Mouse (Mus musculus) heart, postnatal 0 days (tissue): Measurements from ENCODE around the gene Grik5. TPM values are rescaled to one million over a fixed set of nuclear protein-coding genes. Genes with fewer than 3 reads are reported as not detected.

Source experiments
- ATAC-seq: fragments of 200-750 bp; cut with Nextera tagmentation; 2 replicates; pipeline ENCODE4 v1.8.0; 2017; ENCODE audit warnings: low read depth, moderate number of reproducible peaks, moderate library complexity; ENCODE audit not compliant: insufficient read depth
- DNase-seq: peaks from one replicate; pipeline ENCODE4 v3.0.0-alpha.2; 2016; ENCODE audit warnings: low spot score
- H3K27ac ChIP-seq: fragments of 300-500 bp; sonication (generic); 2 replicates; pipeline ENCODE4 v1.5.1; 2014; ENCODE audit warnings: low read depth, mild to moderate bottlenecking
- H3K27me3 ChIP-seq: fragments of 300-500 bp; sonication (generic); 2 replicates; pipeline ENCODE4 v1.6.1; 2014; ENCODE audit warnings: low read length, mixed read lengths; ENCODE audit not compliant: control insufficient read depth, insufficient read depth
- H3K36me3 ChIP-seq: fragments of 300-500 bp; sonication (generic); replicated peaks from 2 replicates; pipeline ENCODE4 v1.6.1; 2014; ENCODE audit warnings: low read length, mixed read lengths; ENCODE audit not compliant: control insufficient read depth, insufficient read depth
- H3K4me1 ChIP-seq: fragments of 300-500 bp; sonication (generic); 2 replicates; pipeline ENCODE4 v1.6.1; 2014; ENCODE audit warnings: antibody characterized with exemption; ENCODE audit not compliant: control insufficient read depth, insufficient read depth
- H3K4me2 ChIP-seq: fragments of 300-500 bp; sonication (generic); 2 replicates; pipeline ENCODE4 v1.6.1; 2014; ENCODE audit warnings: low read depth, mild to moderate bottlenecking, low read length, moderate library complexity
- H3K4me3 ChIP-seq: fragments of 300-500 bp; sonication (generic); 2 replicates; pipeline ENCODE4 v1.5.1; 2014; ENCODE audit warnings: low read depth, low read length
- H3K9ac ChIP-seq: fragments of 300-500 bp; sonication (generic); replicated peaks from 2 replicates; pipeline ENCODE4 v1.6.1; 2014; ENCODE audit warnings: low read depth, low read length, mixed read lengths
- H3K9me3 ChIP-seq: fragments of 300-500 bp; sonication (generic); replicated peaks from 2 replicates; pipeline ENCODE4 v1.6.1; 2016; ENCODE audit warnings: low read length; ENCODE audit not compliant: control insufficient read depth
- CTCF ChIP-seq: IDR thresholded peaks from 2 replicates; pipeline ENCODE4 v1.5.1; 2016; ENCODE audit warnings: antibody characterized with exemption, control low read depth, low read depth
- EP300 ChIP-seq: IDR thresholded peaks from 2 replicates; pipeline ENCODE4 v1.6.1; 2016; ENCODE audit warnings: antibody characterized with exemption, low read depth
- WGBS: fragments of 180-500 bp; shearing (Covaris S2); extraction: QIAGEN DNeasy Blood & Tissue Kit; methylation state at CpG from one replicate; pipeline ENCODE4 v1.1.7; 2014; 5-methylcytosine and 5-hydroxymethylcytosine counted together
- polyA plus RNA-seq: library from polyadenylated mRNA; unstranded; fragments of >200 nt; fragmentation: Nextera tagmentation; extraction: Ambion mirVana; gene quantifications from 2 replicates; pipeline ENCODE4 v1.2.1, GENCODE M21; 2015
- total RNA-seq: library from RNA; depleted of rRNA; stranded (reverse); fragments of >200 nt; gene quantifications from 2 replicates; pipeline ENCODE4 v1.2.3, GENCODE M21; 2014; ENCODE audit warnings: low replicate concordance

Gene Grik5
- total and polyA plus RNA-seq, 2 experiments from 2014 or later: 1.6 to 16.2 TPM

- H3K36me3 ChIP-seq: peaks cover 24% of the 10 kb centered on the region; the same call in 1 of the 2 replicates
- no peaks in the 10 kb centered on the region for H3K4me1 ChIP-seq
- no peak overlapping the region for H3K27ac ChIP-seq
- H3K4me3 ChIP-seq: no peak overlapping the region
- WGBS: 80% methylated on average over 12 of the region's 12 CpGs
- H3K9ac ChIP-seq: no peak overlapping the region
- no peaks in the 10 kb centered on the region for H3K9me3 ChIP-seq
- TF ChIP-seq EP300: no peak
- TF ChIP-seq CTCF: no peak
- no peaks in the 10 kb centered on the region for H3K27me3 ChIP-seq
- no peak for DNase-seq
- ATAC-seq: no peak
- no peak overlapping the region for H3K4me2 ChIP-seq
Observed at GRCm38 (mm10) chr7:25041921-25042320, 30.2 kb downstream of the Grik5 start.

GRCm38 (mm10) chr7:25035916-25036315 is 36.2 kb downstream of the Grik5 start:
- Histone ChIP-seq H3K27me3 (no peaks in the 10 kb centered on the region), H3K4me1 (no peaks in the 10 kb centered on the region), H3K4me2 (no peak overlapping the region), H3K27ac (no peak overlapping the region), H3K36me3 (no peaks in the 10 kb centered on the region), H3K4me3 (no peak overlapping the region), H3K9ac (no peak overlapping the region), H3K9me3 (no peaks in the 10 kb centered on the region)
- DNase-seq (peak; percentile 41), ATAC-seq (no peak)
- 49% methylated on average over 7 of the region's 7 CpGs for whole genome bisulfite sequencing
- TF ChIP-seq CTCF: peak; percentile 87
- no peak for TF ChIP-seq EP300

GRCm38 (mm10) chr7:25034796-25035195 is 37.4 kb downstream of the Grik5 start:
- ATAC-seq: no peak
- DNase-seq: no peak
- Histone ChIP-seq H3K9ac (no peak overlapping the region), H3K4me1 (no peaks in the 10 kb centered on the region), H3K27me3 (no peaks in the 10 kb centered on the region), H3K4me2 (no peak overlapping the region), H3K36me3 (no peaks in the 10 kb centered on the region), H3K9me3 (no peaks in the 10 kb centered on the region), H3K27ac (no peak overlapping the region), H3K4me3 (no peak overlapping the region)
- 85% methylated on average over 4 of the region's 4 CpGs for WGBS
- no peak for TF ChIP-seq EP300
- TF ChIP-seq CTCF: no peak

- ATAC-seq: no peak
Observed at GRCm38 (mm10) chr7:25031528-25031927, 40.6 kb downstream of the Grik5 start.

GRCm38 (mm10) chr7:25030032-25030753 is 42.0 kb downstream of the Grik5 start:
- TF ChIP-seq CTCF: peak; percentile 87
- no peak for TF ChIP-seq EP300
- Histone ChIP-seq H3K4me2 (no peak overlapping the region), H3K4me3 (no peak overlapping the region), H3K9me3 (no peaks in the 10 kb centered on the region), H3K27me3 (no peaks in the 10 kb centered on the region), H3K9ac (no peak overlapping the region), H3K36me3 (no peaks in the 10 kb centered on the region), H3K27ac (no peak overlapping the region), H3K4me1 (no peaks in the 10 kb centered on the region)
- WGBS: 27% methylated on average over 5 of the region's 5 CpGs
- peak; percentile 61 for DNase-seq
- peak; percentile 31; the same call in 1 of the 2 replicates for ATAC-seq

More at GRCm38 (mm10) chr7:25031528-25031927, 40.6 kb downstream of the Grik5 start:
- Histone ChIP-seq H3K4me1 (no peaks in the 10 kb centered on the region), H3K4me3 (no peak overlapping the region), H3K27me3 (no peaks in the 10 kb centered on the region), H3K36me3 (no peaks in the 10 kb centered on the region), H3K4me2 (no peak overlapping the region), H3K27ac (no peak overlapping the region), H3K9me3 (no peaks in the 10 kb centered on the region), H3K9ac (no peak overlapping the region)
- no peak for TF ChIP-seq CTCF
- no peak for DNase-seq
- WGBS: 75% methylated on average over 3 of the region's 3 CpGs

- WGBS: 35% methylated on average over 7 of the region's 7 CpGs
- H3K4me3 ChIP-seq: no peak overlapping the region
- ATAC-seq (no peak), DNase-seq (no peak)
- H3K9me3 ChIP-seq: no peaks in the 10 kb centered on the region
- no peaks in the 10 kb centered on the region for H3K27me3 ChIP-seq
- H3K4me1 ChIP-seq: no peaks in the 10 kb centered on the region
- H3K4me2 ChIP-seq: no peak overlapping the region
- H3K27ac ChIP-seq: no peak overlapping the region
- no peaks in the 10 kb centered on the region for H3K36me3 ChIP-seq
- TF ChIP-seq EP300 (no peak), CTCF (no peak)
- H3K9ac ChIP-seq: no peak overlapping the region
Observed at GRCm38 (mm10) chr7:25026452-25026851, 45.7 kb downstream of the Grik5 start.
